In genomic region chr6:127454809-127455208, GRCm38 (mm10) we compare ENCODE assay signal across 10 mouse cellular contexts. TPM values are rescaled to one million over a fixed set of nuclear protein-coding genes. Genes with fewer than 3 reads are reported as not detected.
DNase-seq lines count a peak whose midpoint lies in the region; ATAC-seq and TF ChIP-seq lines count a peak whose summit lies in the region.
"Had no signal": no experiment of that assay in that cellular context is flagged by ENCODE, and none has a peak within 500 bp of the region (broad histone marks: within the 10 kb centered on the region; RNA-seq: fewer than 3 reads in every experiment).

No protein-coding gene starts in this region.

- H3K4me3 ChIP-seq in lung, embryonic 14.5 days (ENCODE audit: low read depth, low read length): peak overlapping the region; percentile 70
- H3K4me3 ChIP-seq in forebrain, embryonic 14.5 days (ENCODE audit: low read depth, low read length): peak overlapping the region; percentile 66
- H3K4me3 ChIP-seq in midbrain, embryonic 16.5 days (ENCODE audit: low read depth, low read length): peak overlapping the region; percentile 64

- 74% methylated on average over 6 of the region's 6 CpGs for WGBS in lung, embryonic 14.5 days
- 88% methylated on average over 6 of the region's 6 CpGs for WGBS in forebrain, embryonic 14.5 days
- WGBS in midbrain, embryonic 16.5 days: 87% methylated on average over 6 of the region's 6 CpGs

- H3K27me3 ChIP-seq in lung, embryonic 14.5 days (ENCODE audit: insufficient read depth, low read length): no peaks in the 10 kb centered on the region; the same call in 1 of the 2 replicates
- no peaks in the 10 kb centered on the region for H3K27me3 ChIP-seq in forebrain, embryonic 14.5 days (replicated peaks; ENCODE audit: control insufficient read depth, insufficient read depth, low read length)
- no peaks in the 10 kb centered on the region for H3K27me3 ChIP-seq in midbrain, embryonic 16.5 days (ENCODE audit: control insufficient read depth, insufficient read depth, low read depth, low read length)
- H3K27me3 ChIP-seq: Patski had no signal

- no peak for ATAC-seq in lung, embryonic 14.5 days (ENCODE audit: insufficient read depth)
- ATAC-seq in forebrain, embryonic 14.5 days: no peak
- no peak for ATAC-seq in midbrain, embryonic 16.5 days
- no peak for ATAC-seq in CD4-positive, CD25-positive, alpha-beta regulatory T cell, adult 4 months
- ATAC-seq in frontal cortex, adult (ENCODE audit: low TSS enrichment): no peak
- ATAC-seq: Patski had no signal

- TF ChIP-seq CTCF in lung, embryonic 14.5 days (IDR thresholded peaks at IDR 0.05; ENCODE audit: low read depth): no peak

- no peaks in the 10 kb centered on the region for H3K36me3 ChIP-seq in lung, embryonic 14.5 days (ENCODE audit: insufficient read depth)
- H3K36me3 ChIP-seq in forebrain, embryonic 14.5 days (ENCODE audit: control insufficient read depth, insufficient read depth, low read length): no peaks in the 10 kb centered on the region
- no peaks in the 10 kb centered on the region for H3K36me3 ChIP-seq in midbrain, embryonic 16.5 days (ENCODE audit: control insufficient read depth, insufficient read depth, low read length)

- H3K27ac ChIP-seq in lung, embryonic 14.5 days (ENCODE audit: low read depth): no peak overlapping the region
- H3K27ac ChIP-seq in forebrain, embryonic 14.5 days (ENCODE audit: low read depth, low read length): no peak overlapping the region
- H3K27ac ChIP-seq in midbrain, embryonic 16.5 days (ENCODE audit: low read length): no peak overlapping the region

- H3K9ac ChIP-seq in lung, embryonic 14.5 days: no peak overlapping the region
- peak overlapping the region; percentile 80; the same call in 1 of the 2 replicates for H3K9ac ChIP-seq in forebrain, embryonic 14.5 days (ENCODE audit: low read length)
- H3K9ac ChIP-seq in midbrain, embryonic 16.5 days (ENCODE audit: low read depth, low read length): no peak overlapping the region

- peaks cover 5% of the 10 kb centered on the region; the same call in 1 of the 2 replicates for H3K4me1 ChIP-seq in lung, embryonic 14.5 days (ENCODE audit: insufficient read depth)
- H3K4me1 ChIP-seq in forebrain, embryonic 14.5 days (ENCODE audit: control insufficient read depth, insufficient read depth, low read length): peaks cover 26% of the 10 kb centered on the region
- peaks cover 16% of the 10 kb centered on the region for H3K4me1 ChIP-seq in midbrain, embryonic 16.5 days (ENCODE audit: control insufficient read depth, insufficient read depth, low read length)

- DNase-seq in lung, embryonic 14.5 days: no peak
- no peak for DNase-seq in lung, postnatal 25 days (ENCODE audit: low spot score)
- no peak for DNase-seq in forebrain, embryonic 14.5 days (ENCODE audit: low spot score)
- peak; percentile 50 for DNase-seq in induced T-regulatory cell, adult 2 months (ENCODE audit: low read depth)
- no peak for DNase-seq in layer of hippocampus, adult 18-20 months (ENCODE audit: low spot score in 2 of 2)
- DNase-seq: kidney, adult 8-10 months had no signal

- no peaks in the 10 kb centered on the region for H3K9me3 ChIP-seq in lung, embryonic 14.5 days (ENCODE audit: low read depth, low read length)
- H3K9me3 ChIP-seq in forebrain, embryonic 14.5 days (replicated peaks; ENCODE audit: control insufficient read depth, low read length): no peaks in the 10 kb centered on the region
- H3K9me3 ChIP-seq in midbrain, embryonic 16.5 days (replicated peaks; ENCODE audit: control insufficient read depth, low read length, poor library complexity, severe bottlenecking): no peaks in the 10 kb centered on the region

- peak overlapping the region; percentile 71 for H3K4me2 ChIP-seq in lung, embryonic 14.5 days
- peak overlapping the region; percentile 70 for H3K4me2 ChIP-seq in forebrain, embryonic 14.5 days (ENCODE audit: low read length)
- H3K4me2 ChIP-seq in midbrain, embryonic 16.5 days (ENCODE audit: low read length): peak overlapping the region; percentile 49

RNA-seq across cellular contexts. Expression of gene Parp11, which starts 8.2 kb away (rescaled TPM):
- 29.1 and 31.4 TPM in 2 replicates for polyA plus RNA-seq in lung, embryonic 14.5 days (2014; fragmentation: Nextera tagmentation; extraction: Ambion mirVana)
- polyA plus RNA-seq in forebrain, embryonic 14.5 days (2014; fragmentation: Nextera tagmentation; extraction: Ambion mirVana): 83.3 and 90.2 TPM in 2 replicates
- polyA plus RNA-seq in midbrain, embryonic 16.5 days (2015; fragmentation: Nextera tagmentation; extraction: Ambion mirVana): 90.5 and 100 TPM in 2 replicates
- total RNA-seq in layer of hippocampus, adult 18-20 months (2021): 10 to 100 TPM; 25.6 to 29.5 TPM
- polyA plus RNA-seq in CD4-positive, CD25-positive, alpha-beta regulatory T cell, adult 4 months (2017; shearing (Covaris generic)): 10 to 100 TPM; 68.1 to 69.0 TPM
